Mouse (Mus musculus): ENCODE measurements around the gene Mcemp1.

DNA sequence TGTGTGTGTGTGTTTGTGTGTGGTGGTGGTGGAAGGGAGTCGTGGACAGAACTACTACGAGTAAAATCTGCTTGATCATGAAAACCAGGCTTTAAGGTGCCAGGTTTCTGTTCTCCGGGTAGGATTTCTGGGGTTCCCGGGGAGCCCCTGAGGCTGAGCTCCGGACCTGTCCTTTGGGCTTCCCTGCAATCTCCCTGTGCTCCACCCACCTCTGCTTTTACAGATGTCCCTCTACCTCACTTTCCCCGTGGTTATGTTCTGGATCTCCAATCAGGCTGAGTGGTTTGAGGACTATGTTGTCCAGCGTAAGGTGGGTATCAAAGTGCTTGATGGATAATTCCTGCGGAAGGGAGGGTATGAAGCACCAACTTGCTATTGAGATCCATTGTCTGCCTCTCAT lies 43.4 kb upstream of the Mcemp1 start:
- TF ChIP-seq CTCF (IDR thresholded peaks at IDR 0.05; ENCODE audit: low read depth): no peak
- TF ChIP-seq EP300 (IDR thresholded peaks at IDR 0.05; ENCODE audit: low read depth): no peak
